Mouse (Mus musculus): ENCODE measurements around the gene Ptpn5.

The Ptpn5 gene

GRCm38 (mm10) chr7:47111121-47111520, 22.4 kb downstream of the Ptpn5 start:
- DNase-seq (ENCODE audit: low spot score), result no peak

- no peak for DNase-seq (ENCODE audit: low spot score)
Measured at GRCm38 (mm10) chr7:47110511-47110910, 23.0 kb downstream of the Ptpn5 start.

- DNase-seq (ENCODE audit: low spot score), result no peak
Measured at GRCm38 (mm10) chr7:47108779-47109189, 24.7 kb downstream of the Ptpn5 start.

- no peak for DNase-seq (ENCODE audit: low spot score)
Measured at GRCm38 (mm10) chr7:47106949-47107348, 26.5 kb downstream of the Ptpn5 start.

GRCm38 (mm10) chr7:47103671-47104414, 29.6 kb downstream of the Ptpn5 start:
- no peak for DNase-seq (ENCODE audit: low spot score)

- DNase-seq (ENCODE audit: low spot score), result no peak
Measured at GRCm38 (mm10) chr7:47102970-47103369, 30.5 kb downstream of the Ptpn5 start.

GRCm38 (mm10) chr7:47100615-47101014, 32.9 kb downstream of the Ptpn5 start:
- no peak for DNase-seq (ENCODE audit: low spot score)

- DNase-seq (ENCODE audit: low spot score), result no peak
Measured at GRCm38 (mm10) chr7:47099306-47099705, 34.2 kb downstream of the Ptpn5 start.

GRCm38 (mm10) chr7:47098044-47098443, 35.4 kb downstream of the Ptpn5 start:
- no peak for DNase-seq (ENCODE audit: low spot score)

GRCm38 (mm10) chr7:47094969-47095368, 38.5 kb downstream of the Ptpn5 start:
- no peak for DNase-seq (ENCODE audit: low spot score)

- DNase-seq (ENCODE audit: low spot score), result no peak
Measured at GRCm38 (mm10) chr7:47093935-47094334, 39.5 kb downstream of the Ptpn5 start.

- DNase-seq (ENCODE audit: low spot score), result no peak
Measured at GRCm38 (mm10) chr7:47085075-47085474, 48.4 kb downstream of the Ptpn5 start.

GRCm38 (mm10) chr7:47081277-47081676, 52.2 kb downstream of the Ptpn5 start:
- peak; percentile 55 for DNase-seq (ENCODE audit: low spot score)

GRCm38 (mm10) chr7:47080868-47081267, 52.6 kb downstream of the Ptpn5 start:
- DNase-seq (ENCODE audit: low spot score), result no peak

GRCm38 (mm10) chr7:47077451-47077850, 56.0 kb downstream of the Ptpn5 start:
- no peak for DNase-seq (ENCODE audit: low spot score)

- no peak for DNase-seq (ENCODE audit: low spot score)
Measured at GRCm38 (mm10) chr7:47076729-47077128, 56.8 kb downstream of the Ptpn5 start.

GRCm38 (mm10) chr7:47076193-47076592, 57.3 kb downstream of the Ptpn5 start:
- DNase-seq (ENCODE audit: low spot score), result no peak

GRCm38 (mm10) chr7:47073536-47074521, 59.7 kb downstream of the Ptpn5 start:
- no peak for DNase-seq (ENCODE audit: low spot score)

GRCm38 (mm10) chr7:47072551-47072950, 60.9 kb downstream of the Ptpn5 start:
- DNase-seq (ENCODE audit: low spot score), result no peak

- no peak for DNase-seq (ENCODE audit: low spot score)
Measured at GRCm38 (mm10) chr7:47067879-47068278, 65.6 kb downstream of the Ptpn5 start.

GRCm38 (mm10) chr7:47066942-47067341, 66.5 kb downstream of the Ptpn5 start:
- DNase-seq (ENCODE audit: low spot score), result no peak

GRCm38 (mm10) chr7:47061560-47061959, 71.9 kb downstream of the Ptpn5 start:
- DNase-seq (ENCODE audit: low spot score), result no peak

- DNase-seq (ENCODE audit: low spot score), result no peak
Measured at GRCm38 (mm10) chr7:47059339-47059738, 74.1 kb downstream of the Ptpn5 start.

All from ovary, postnatal 10 days (tissue).